Mouse (Mus musculus) neural tube, embryonic 15.5 days (tissue): Measurements from ENCODE around the gene Banp. TPM values are rescaled to one million over a fixed set of nuclear protein-coding genes. Genes with fewer than 3 reads are reported as not detected.

Source experiments
- ATAC-seq: fragments of 200-750 bp; cut with Nextera tagmentation; 2 replicates; pipeline ENCODE4 v1.8.0; 2017; ENCODE audit warnings: mild to moderate bottlenecking, moderate TSS enrichment, moderate library complexity; ENCODE audit not compliant: low FRiP score
- H3K27ac ChIP-seq: fragments of 300-500 bp; sonication (generic); replicated peaks from 2 replicates; pipeline ENCODE4 v1.5.1; 2015; ENCODE audit warnings: mild to moderate bottlenecking, inconsistent platforms
- H3K27me3 ChIP-seq: fragments of 300-500 bp; sonication (generic); replicated peaks from 2 replicates; pipeline ENCODE4 v1.6.1; 2015; ENCODE audit warnings: inconsistent platforms
- H3K36me3 ChIP-seq: fragments of 300-500 bp; sonication (generic); 2 replicates; pipeline ENCODE4 v1.6.1; 2015; ENCODE audit warnings: inconsistent platforms
- H3K4me1 ChIP-seq: fragments of 300-500 bp; sonication (generic); 2 replicates; pipeline ENCODE4 v1.6.1; 2015; ENCODE audit warnings: inconsistent platforms
- H3K4me2 ChIP-seq: fragments of 300-500 bp; sonication (generic); 2 replicates; pipeline ENCODE4 v1.6.1; 2015; ENCODE audit warnings: inconsistent platforms, mild to moderate bottlenecking, moderate library complexity
- H3K4me3 ChIP-seq: fragments of 300-500 bp; sonication (generic); replicated peaks from 2 replicates; pipeline ENCODE4 v1.5.1; 2015; ENCODE audit warnings: mild to moderate bottlenecking, inconsistent platforms
- H3K9ac ChIP-seq: fragments of 300-500 bp; sonication (generic); replicated peaks from 2 replicates; pipeline ENCODE4 v1.6.1; 2015; ENCODE audit warnings: mild to moderate bottlenecking, inconsistent platforms
- H3K9me3 ChIP-seq: fragments of 300-500 bp; sonication (generic); replicated peaks from 2 replicates; pipeline ENCODE4 v1.6.1; 2016; ENCODE audit warnings: inconsistent platforms
- WGBS: fragments of 180-500 bp; shearing (Covaris S2); methylation state at CpG from one replicate; pipeline ENCODE4 v1.1.7; 2015; ENCODE audit warnings: mixed read lengths; 5-methylcytosine and 5-hydroxymethylcytosine counted together
- polyA plus RNA-seq: library from polyadenylated mRNA; unstranded; fragments of >200 nt; fragmentation: Nextera tagmentation; extraction: Ambion mirVana; gene quantifications from 2 replicates; pipeline ENCODE4 v1.2.1, GENCODE M21; 2015

Gene Banp
- polyA plus RNA-seq, 1 experiment from 2014 or later: 52.8 TPM

GRCm38 (mm10) chr8:122056113-122056512 is 106.6 kb downstream of the Banp start:
- WGBS: 28% methylated on average over 1 of the region's 1 CpGs
- Histone ChIP-seq H3K27me3 (no peaks in the 10 kb centered on the region), H3K36me3 (no peaks in the 10 kb centered on the region), H3K4me2 (no peak overlapping the region), H3K27ac (no peak overlapping the region), H3K4me1 (peaks cover 14% of the 10 kb centered on the region), H3K4me3 (no peak overlapping the region), H3K9ac (no peak overlapping the region), H3K9me3 (no peaks in the 10 kb centered on the region)
- ATAC-seq: no peak

DNA sequence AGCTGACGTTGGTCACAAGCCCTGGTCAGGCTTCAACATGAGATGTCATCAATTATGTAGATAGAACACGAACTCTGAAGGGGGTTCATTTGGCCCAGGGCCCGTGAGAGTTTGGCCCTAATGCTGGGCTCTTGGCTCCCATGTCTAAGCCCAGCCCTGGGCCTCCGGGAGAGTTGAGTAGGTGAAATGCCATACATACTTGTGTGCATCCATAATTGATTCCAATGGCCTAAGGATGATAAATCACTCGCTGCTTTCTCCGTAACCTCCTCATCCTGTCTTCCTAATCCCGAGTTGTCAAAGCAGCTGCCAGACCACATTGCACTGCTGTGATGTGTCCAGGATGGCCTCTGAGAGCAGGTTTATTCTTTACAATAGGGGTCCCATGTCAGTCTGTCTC is 107.3 kb downstream of the Banp start:
- no peak overlapping the region for H3K27ac ChIP-seq
- H3K4me1 ChIP-seq: peaks cover 14% of the 10 kb centered on the region
- no peak for ATAC-seq
- H3K4me2 ChIP-seq: no peak overlapping the region
- no peak overlapping the region for H3K9ac ChIP-seq
- no peaks in the 10 kb centered on the region for H3K27me3 ChIP-seq
- 75% methylated on average over 7 of the region's 7 CpGs for WGBS
- no peaks in the 10 kb centered on the region for H3K9me3 ChIP-seq
- no peak overlapping the region for H3K4me3 ChIP-seq
- no peaks in the 10 kb centered on the region for H3K36me3 ChIP-seq

- Histone ChIP-seq H3K27me3 (no peaks in the 10 kb centered on the region), H3K9ac (no peak overlapping the region), H3K4me1 (peaks cover 14% of the 10 kb centered on the region), H3K4me2 (no peak overlapping the region), H3K4me3 (no peak overlapping the region), H3K36me3 (no peaks in the 10 kb centered on the region), H3K9me3 (no peaks in the 10 kb centered on the region), H3K27ac (no peak overlapping the region)
- no peak for ATAC-seq
- WGBS: 60% methylated on average over 9 of the region's 9 CpGs
Measured at GRCm38 (mm10) chr8:122058510-122058909, 109.0 kb downstream of the Banp start.

- WGBS: 81% methylated on average over 8 of the region's 8 CpGs
- no peak overlapping the region for H3K4me2 ChIP-seq
- H3K4me1 ChIP-seq: peaks cover 14% of the 10 kb centered on the region
- no peaks in the 10 kb centered on the region for H3K36me3 ChIP-seq
- H3K27me3 ChIP-seq: no peaks in the 10 kb centered on the region
- H3K9ac ChIP-seq: no peak overlapping the region
- no peaks in the 10 kb centered on the region for H3K9me3 ChIP-seq
- no peak overlapping the region for H3K4me3 ChIP-seq
- no peak for ATAC-seq
- H3K27ac ChIP-seq: no peak overlapping the region
Measured at GRCm38 (mm10) chr8:122058951-122059350, 109.4 kb downstream of the Banp start.

DNA sequence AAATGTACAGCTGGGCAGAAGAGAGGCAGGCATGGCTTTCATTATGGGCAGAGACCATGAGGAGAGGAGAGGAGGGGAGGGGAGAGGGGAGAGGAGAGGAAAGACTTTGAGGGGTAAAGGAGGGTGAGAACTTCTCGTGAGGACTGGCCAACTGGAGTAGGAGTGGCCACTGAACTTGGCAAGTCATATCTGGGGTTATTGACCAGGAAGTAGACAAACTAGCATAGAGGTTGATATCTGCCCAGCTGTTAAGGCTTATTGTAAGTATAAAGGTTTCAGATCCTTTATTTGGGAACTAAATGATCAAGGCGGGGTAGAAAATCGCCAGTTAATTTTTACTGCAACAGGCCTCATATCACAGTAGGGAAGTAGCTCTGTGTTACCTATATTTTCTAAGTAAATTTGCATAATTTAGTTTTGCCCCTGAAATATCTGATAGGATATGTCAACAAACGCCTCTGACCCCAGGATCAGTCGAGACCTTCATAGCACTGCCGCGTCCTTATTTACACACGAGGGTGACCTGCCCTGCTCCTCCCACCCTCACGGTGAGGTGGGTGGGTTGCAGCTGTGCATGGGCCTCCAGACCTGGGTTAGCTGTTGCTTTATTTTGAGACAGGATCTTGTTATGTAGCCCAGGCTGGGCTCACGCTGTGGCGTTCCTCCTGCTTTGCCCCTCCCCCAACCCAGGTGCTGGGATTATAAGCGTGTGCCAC is 113.1 kb downstream of the Banp start:
- 86% methylated on average over 12 of the region's 12 CpGs for WGBS
- no peak overlapping the region for H3K4me2 ChIP-seq

DNA sequence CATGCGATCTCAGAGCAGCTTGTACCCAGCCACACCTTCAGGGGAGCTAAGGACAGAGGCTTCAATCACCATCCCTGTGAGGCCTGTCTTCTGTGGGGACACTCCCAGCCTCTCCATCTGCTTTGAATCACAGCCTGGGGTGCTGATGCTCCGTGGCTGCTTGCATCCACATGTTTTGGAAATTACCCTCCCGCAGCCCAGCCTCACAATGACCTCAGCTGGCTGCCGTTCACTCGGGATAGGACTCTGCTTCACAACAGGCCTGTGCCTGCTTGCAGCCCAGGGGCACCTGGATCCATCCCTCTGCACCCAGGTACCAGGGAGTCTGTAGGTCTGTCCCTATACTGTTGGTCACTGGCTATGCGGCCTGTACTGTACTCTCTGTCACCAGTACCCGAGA is 114.8 kb downstream of the Banp start:
- Histone ChIP-seq H3K9me3 (no peaks in the 10 kb centered on the region), H3K27me3 (no peaks in the 10 kb centered on the region), H3K4me1 (no peaks in the 10 kb centered on the region), H3K9ac (no peak overlapping the region), H3K4me2 (no peak overlapping the region), H3K36me3 (no peaks in the 10 kb centered on the region), H3K4me3 (no peak overlapping the region), H3K27ac (no peak overlapping the region)
- WGBS: 66% methylated on average over 7 of the region's 7 CpGs
- ATAC-seq: no peak

More for the DNA sequence above, 113.1 kb downstream of the Banp start:
- H3K9ac ChIP-seq: no peak overlapping the region
- ATAC-seq: no peak
- H3K9me3 ChIP-seq: no peaks in the 10 kb centered on the region
- no peak overlapping the region for H3K4me3 ChIP-seq
- H3K27me3 ChIP-seq: no peaks in the 10 kb centered on the region
- H3K36me3 ChIP-seq: no peaks in the 10 kb centered on the region
- H3K27ac ChIP-seq: no peak overlapping the region
- no peaks in the 10 kb centered on the region for H3K4me1 ChIP-seq

DNA sequence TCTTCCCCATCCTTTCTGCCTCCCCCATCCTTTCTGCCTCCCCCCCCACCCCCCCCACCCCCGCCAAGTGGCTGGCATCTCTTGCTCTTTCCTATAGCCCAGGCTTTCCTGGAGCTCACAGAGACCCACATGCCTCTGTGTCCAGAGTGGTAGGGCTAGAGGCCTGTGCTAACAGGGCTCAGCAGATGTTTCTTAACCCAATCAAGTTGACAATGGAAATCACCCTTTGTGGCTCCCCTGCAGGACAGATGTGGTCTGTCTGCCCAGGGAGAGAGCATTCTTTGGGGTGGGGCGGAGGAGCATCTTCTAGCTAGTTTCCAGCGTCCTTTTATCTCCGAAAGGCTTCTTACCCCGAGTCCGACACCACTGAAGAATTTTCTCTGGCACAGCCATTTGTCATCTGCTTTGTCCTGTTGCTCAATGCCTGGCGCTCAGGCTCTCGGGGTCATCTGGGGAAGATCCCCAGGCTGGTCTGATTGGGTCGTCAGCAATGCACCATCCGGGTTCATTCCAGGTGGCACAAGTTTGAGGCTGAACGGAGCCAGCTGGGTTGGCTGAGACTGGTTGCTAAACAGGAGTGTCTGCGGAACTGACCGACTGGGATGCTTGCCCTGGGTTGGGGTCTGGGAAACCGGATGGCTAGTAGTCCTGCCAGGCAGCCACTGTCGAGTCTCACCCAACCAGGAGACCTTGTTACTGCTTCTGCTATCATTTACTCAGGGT is 118.4 kb downstream of the Banp start:
- no peaks in the 10 kb centered on the region for H3K9me3 ChIP-seq
- H3K36me3 ChIP-seq: no peaks in the 10 kb centered on the region
- H3K4me1 ChIP-seq: no peaks in the 10 kb centered on the region
- no peak overlapping the region for H3K27ac ChIP-seq
- no peak for ATAC-seq
- no peak overlapping the region for H3K4me2 ChIP-seq
- H3K9ac ChIP-seq: no peak overlapping the region
- no peaks in the 10 kb centered on the region for H3K27me3 ChIP-seq
- 49% methylated on average over 15 of the region's 15 CpGs for WGBS
- H3K4me3 ChIP-seq: no peak overlapping the region

DNA sequence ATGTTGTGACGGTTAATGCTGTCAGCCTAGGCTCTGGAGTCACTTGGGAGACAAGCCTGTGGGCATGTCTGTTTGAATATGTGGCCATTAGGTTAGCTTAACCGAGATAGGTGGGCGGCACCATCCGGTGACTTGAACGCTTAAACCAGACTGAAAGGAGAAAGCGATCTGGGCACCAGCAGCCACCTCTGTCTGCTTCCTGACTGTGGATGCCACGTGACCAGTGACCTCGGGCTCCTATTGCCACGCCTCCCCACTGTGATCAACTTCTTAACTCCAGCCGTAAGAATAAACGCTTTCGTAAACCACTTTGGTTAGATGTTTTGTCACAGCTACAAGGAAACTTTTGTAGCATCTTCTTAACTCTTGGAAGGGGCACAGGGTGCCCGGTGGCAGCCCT is 119.1 kb downstream of the Banp start:
- H3K4me1 ChIP-seq: no peaks in the 10 kb centered on the region
- H3K4me2 ChIP-seq: no peak overlapping the region
- no peaks in the 10 kb centered on the region for H3K9me3 ChIP-seq
- H3K4me3 ChIP-seq: no peak overlapping the region
- H3K36me3 ChIP-seq: no peaks in the 10 kb centered on the region
- no peak overlapping the region for H3K9ac ChIP-seq
- 85% methylated on average over 13 of the region's 13 CpGs for WGBS
- no peaks in the 10 kb centered on the region for H3K27me3 ChIP-seq
- ATAC-seq: no peak
- H3K27ac ChIP-seq: no peak overlapping the region

DNA sequence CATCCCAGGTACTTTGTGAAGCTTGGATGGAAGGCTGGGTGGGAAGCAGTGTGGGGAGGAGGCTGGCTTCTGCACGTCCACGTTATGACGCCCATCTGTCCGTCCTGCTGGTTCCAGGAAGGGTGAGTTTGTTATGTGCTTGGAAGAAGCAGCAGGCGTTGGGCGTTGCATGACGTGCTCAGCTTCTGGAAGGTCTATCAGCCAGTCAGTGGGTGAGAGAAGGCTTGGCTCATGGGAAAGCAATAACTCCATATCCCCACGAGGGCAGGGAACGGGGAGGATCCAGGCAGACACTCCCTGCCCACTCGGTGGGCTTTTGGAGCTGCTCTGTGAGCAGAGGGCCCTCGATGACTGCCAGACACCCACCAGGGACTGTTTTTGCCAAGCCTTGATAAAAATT is 119.7 kb downstream of the Banp start:
- no peak overlapping the region for H3K4me3 ChIP-seq
- no peak overlapping the region for H3K27ac ChIP-seq
- no peak overlapping the region for H3K4me2 ChIP-seq
- ATAC-seq: no peak
- WGBS: 87% methylated on average over 11 of the region's 11 CpGs
- no peaks in the 10 kb centered on the region for H3K36me3 ChIP-seq
- no peaks in the 10 kb centered on the region for H3K27me3 ChIP-seq
- no peaks in the 10 kb centered on the region for H3K9me3 ChIP-seq
- H3K4me1 ChIP-seq: no peaks in the 10 kb centered on the region
- no peak overlapping the region for H3K9ac ChIP-seq

DNA sequence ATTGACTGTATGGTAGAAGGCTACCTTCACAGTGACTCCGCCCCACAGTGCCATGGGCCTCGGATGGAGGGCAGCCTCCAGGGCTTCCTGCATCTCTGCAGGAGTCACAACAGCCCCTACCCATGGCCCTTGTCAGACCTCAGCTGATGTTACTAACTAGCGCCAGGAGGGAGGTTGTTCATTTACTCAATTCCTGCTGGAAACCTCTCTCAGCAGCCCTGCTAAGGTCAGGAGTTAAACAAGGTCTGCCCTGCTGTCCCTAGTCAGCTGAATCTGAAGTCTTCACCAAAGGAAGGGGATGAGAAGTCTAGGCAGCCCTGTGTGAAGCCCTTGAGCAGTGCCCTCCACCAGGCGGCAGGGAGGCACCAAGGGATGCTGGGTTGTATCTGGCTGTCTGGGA is 121.6 kb downstream of the Banp start:
- Histone ChIP-seq H3K27ac (no peak overlapping the region), H3K9me3 (no peaks in the 10 kb centered on the region), H3K27me3 (no peaks in the 10 kb centered on the region), H3K4me2 (no peak overlapping the region), H3K36me3 (no peaks in the 10 kb centered on the region), H3K4me3 (no peak overlapping the region), H3K4me1 (no peaks in the 10 kb centered on the region), H3K9ac (no peak overlapping the region)
- WGBS: 66% methylated on average over 4 of the region's 4 CpGs
- ATAC-seq: no peak

DNA sequence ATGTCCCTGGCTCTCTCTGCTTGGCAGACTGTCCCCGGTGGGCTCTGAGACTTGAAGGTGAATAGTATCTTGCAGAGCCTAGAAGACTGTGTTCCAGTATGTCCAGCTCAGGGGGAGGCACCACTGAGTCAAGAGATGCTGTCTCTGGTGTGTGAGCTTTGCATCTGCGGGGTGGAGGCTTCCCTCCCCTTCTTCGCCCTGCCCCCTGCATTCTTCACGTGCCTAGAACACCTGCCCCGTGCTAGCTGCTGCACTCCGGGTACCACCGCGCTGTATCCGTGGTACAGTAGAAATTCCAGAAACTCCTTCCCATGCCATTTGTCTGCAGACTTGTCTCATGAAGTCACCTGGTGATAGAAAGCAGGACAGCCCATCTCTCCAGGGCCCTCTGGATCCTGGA is 124.4 kb downstream of the Banp start:
- H3K9ac ChIP-seq: no peak overlapping the region
- H3K27ac ChIP-seq: no peak overlapping the region
- WGBS: 80% methylated on average over 9 of the region's 9 CpGs
- H3K4me2 ChIP-seq: no peak overlapping the region
- ATAC-seq: no peak
- H3K9me3 ChIP-seq: no peaks in the 10 kb centered on the region
- no peaks in the 10 kb centered on the region for H3K36me3 ChIP-seq
- no peaks in the 10 kb centered on the region for H3K27me3 ChIP-seq
- no peaks in the 10 kb centered on the region for H3K4me1 ChIP-seq
- no peak overlapping the region for H3K4me3 ChIP-seq

- H3K36me3 ChIP-seq: no peaks in the 10 kb centered on the region
- H3K9me3 ChIP-seq: no peaks in the 10 kb centered on the region
- no peaks in the 10 kb centered on the region for H3K27me3 ChIP-seq
- H3K27ac ChIP-seq: no peak overlapping the region
- ATAC-seq: no peak
- H3K4me2 ChIP-seq: no peak overlapping the region
- H3K4me3 ChIP-seq: no peak overlapping the region
- WGBS: 86% methylated on average over 9 of the region's 9 CpGs
- H3K9ac ChIP-seq: no peak overlapping the region
- no peaks in the 10 kb centered on the region for H3K4me1 ChIP-seq
Measured at GRCm38 (mm10) chr8:122074442-122074841, 124.9 kb downstream of the Banp start.
